Mouse (Mus musculus) thymus, postnatal 25 days (tissue): ENCODE measurements around the gene Invs.

ENCODE experiments used
- DNase-seq: peaks from one replicate; pipeline ENCODE4 v3.0.0; 2022

Invs gene

GRCm38 (mm10) chr4:48470977-48471376 is 191.4 kb downstream of the Invs start:
- DNase-seq = no peak

- no peak for DNase-seq
These were observed 192.7 kb downstream of the Invs start for GRCm38 (mm10) chr4:48472052-48472791.

DNA sequence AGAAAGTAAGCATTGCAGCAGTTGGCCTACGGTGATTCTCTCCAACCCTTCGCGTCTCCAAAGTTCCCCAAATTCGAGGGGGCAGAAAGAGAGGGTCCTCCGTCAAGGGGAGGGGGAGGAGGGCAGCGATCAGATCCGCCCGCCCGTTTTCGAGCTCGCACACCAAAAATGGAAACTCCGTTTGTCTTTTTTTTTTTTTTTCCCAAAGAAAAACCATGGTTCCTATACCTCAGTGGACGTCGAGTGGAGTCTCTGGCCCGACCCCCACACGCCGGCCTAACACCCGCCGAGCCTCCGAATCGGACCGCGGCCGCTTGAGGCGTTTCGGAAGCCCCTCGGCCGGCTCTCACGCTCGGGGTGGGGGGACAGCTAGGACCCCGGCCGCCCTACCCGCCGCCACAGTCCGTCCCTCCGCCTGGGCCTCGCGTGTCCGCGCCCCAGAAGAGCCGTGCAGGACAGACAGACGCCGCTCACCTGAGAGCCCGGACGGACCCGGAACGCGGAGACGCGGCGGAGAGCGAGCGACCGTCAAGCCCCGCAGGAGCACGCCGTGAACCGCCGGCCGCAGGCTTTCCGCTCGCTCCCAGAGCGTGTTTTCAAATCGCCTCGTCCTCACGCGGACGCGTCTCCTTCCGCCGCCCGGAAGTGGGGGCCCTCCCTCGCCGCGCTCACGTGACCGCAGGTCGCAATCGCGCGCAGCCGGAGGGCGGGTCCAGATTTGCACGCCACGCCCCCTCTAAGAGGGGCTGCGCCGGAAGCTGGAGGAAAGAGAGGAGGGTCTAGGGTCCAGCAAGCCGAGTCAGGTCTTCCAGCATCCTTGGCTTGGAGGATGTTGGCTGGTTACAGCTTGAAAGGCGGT is 193.5 kb downstream of the Invs start, which contains the start of gene Tex10:
Tex10 (minus strand) TSS at position 668 of the 859 bp plus-strand sequence.
- DNase-seq = peak; percentile 96

GRCm38 (mm10) chr4:48473651-48474011 is 194.1 kb downstream of the Invs start:
- DNase-seq = no peak

- peak; percentile 5 for DNase-seq
These were observed 201.7 kb downstream of the Invs start for GRCm38 (mm10) chr4:48481287-48481686.
